Mouse (Mus musculus) liver, embryonic 14.5 days (tissue): ENCODE measurements around the gene Mfsd2b.

ENCODE experiments used
- CTCF ChIP-seq: IDR thresholded peaks from 2 replicates; pipeline ENCODE4 v1.5.1; 2016; ENCODE audit warnings: antibody characterized with exemption, low read depth, control low read depth
- EP300 ChIP-seq: IDR thresholded peaks from 2 replicates; pipeline ENCODE4 v1.6.1; 2016; ENCODE audit warnings: antibody characterized with exemption, low read depth

DNA sequence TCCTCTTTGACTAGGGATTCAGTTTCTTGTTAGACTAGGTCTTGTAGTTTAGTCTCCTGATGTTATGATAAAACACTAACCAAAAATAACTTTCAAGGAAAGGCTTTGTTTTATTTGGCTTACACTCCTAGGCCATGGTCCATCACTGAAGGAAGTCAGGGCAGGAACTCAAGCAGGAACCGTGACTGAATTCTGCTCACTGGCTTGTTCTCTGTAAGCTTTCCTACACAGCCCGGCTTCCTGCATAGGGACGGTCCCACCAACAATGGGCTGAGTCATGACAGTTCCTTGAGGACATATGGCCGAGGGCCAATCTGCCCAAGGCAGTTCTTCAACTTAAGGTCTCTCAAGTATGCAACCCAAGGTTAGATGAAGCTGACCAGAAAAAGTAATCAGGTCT lies 37.6 kb upstream of the Mfsd2b start:
- TF ChIP-seq EP300 (no peak), CTCF (no peak)
